Mouse (Mus musculus) intestine, postnatal 0 days (tissue): Measurements from ENCODE around the gene Spindoc. TPM values are rescaled to one million over a fixed set of nuclear protein-coding genes. Genes with fewer than 3 reads are reported as not detected.
"Not testable (repeated sequence)": the region's sequence is repeated elsewhere in the genome, so short reads cannot be mapped to it uniquely, and the experiment has no call there.

Source experiments
- ATAC-seq: fragments of 200-750 bp; cut with Nextera tagmentation; 2 replicates; pipeline ENCODE4 v1.8.0; 2017; ENCODE audit warnings: mild to moderate bottlenecking, moderate TSS enrichment, moderate library complexity
- H3K27ac ChIP-seq: fragments of 300-500 bp; sonication (generic); 2 replicates; pipeline ENCODE4 v1.5.1; 2014; ENCODE audit warnings: mild to moderate bottlenecking, low read depth, low read length, moderate library complexity
- H3K27me3 ChIP-seq: fragments of 300-500 bp; sonication (generic); replicated peaks from 2 replicates; pipeline ENCODE4 v1.6.1; 2014; ENCODE audit warnings: low read length, mixed read lengths; ENCODE audit not compliant: control insufficient read depth, insufficient read depth
- H3K36me3 ChIP-seq: fragments of 300-500 bp; sonication (generic); 2 replicates; pipeline ENCODE4 v1.6.1; 2014; ENCODE audit warnings: mild to moderate bottlenecking, moderate library complexity; ENCODE audit not compliant: control insufficient read depth, insufficient read depth
- H3K4me1 ChIP-seq: fragments of 300-500 bp; sonication (generic); replicated peaks from 2 replicates; pipeline ENCODE4 v1.6.1; 2014; ENCODE audit warnings: antibody characterized with exemption, low read length, mixed read lengths; ENCODE audit not compliant: control insufficient read depth, insufficient read depth
- H3K4me2 ChIP-seq: fragments of 300-500 bp; sonication (generic); replicated peaks from 2 replicates; pipeline ENCODE4 v1.6.1; 2014; ENCODE audit warnings: low read depth, mild to moderate bottlenecking, moderate library complexity
- H3K4me3 ChIP-seq: fragments of 300-500 bp; sonication (generic); 2 replicates; pipeline ENCODE4 v1.5.1; 2014; ENCODE audit warnings: low read depth, low read length
- H3K9ac ChIP-seq: fragments of 300-500 bp; sonication (generic); 2 replicates; pipeline ENCODE4 v1.6.1; 2014; ENCODE audit warnings: mild to moderate bottlenecking, low read depth, low read length
- H3K9me3 ChIP-seq: fragments of 300-500 bp; sonication (generic); 2 replicates; pipeline ENCODE4 v1.6.1; 2016; ENCODE audit warnings: mixed run types; ENCODE audit not compliant: control insufficient read depth
- CTCF ChIP-seq: sonication (generic); IDR thresholded peaks from 2 replicates; pipeline ENCODE4 v1.5.1; 2016; ENCODE audit warnings: low read depth, mild to moderate bottlenecking, control low read depth, antibody characterized with exemption, moderate library complexity
- WGBS: fragments of 180-500 bp; shearing (Covaris S2); extraction: QIAGEN DNeasy Blood & Tissue Kit; methylation state at CpG from one replicate; pipeline ENCODE4 v1.1.7; 2014; 5-methylcytosine and 5-hydroxymethylcytosine counted together
- polyA plus RNA-seq: library from polyadenylated mRNA; unstranded; fragments of >200 nt; fragmentation: Nextera tagmentation; extraction: Ambion mirVana; gene quantifications from 2 replicates; pipeline ENCODE4 v1.2.1, GENCODE M21; 2015

Gene Spindoc
- polyA plus RNA-seq, 1 experiment from 2014 or later = 11.3 TPM

- H3K36me3 ChIP-seq = no peaks in the 10 kb centered on the region
- H3K4me3 ChIP-seq = no peak overlapping the region
- no peaks in the 10 kb centered on the region for H3K27me3 ChIP-seq
- no peak overlapping the region for H3K4me2 ChIP-seq
- no peak for TF ChIP-seq CTCF
- WGBS = 66% methylated on average over 9 of the region's 9 CpGs
- H3K9ac ChIP-seq = no peak overlapping the region
- no peak overlapping the region for H3K27ac ChIP-seq
- no peak for ATAC-seq
- no peaks in the 10 kb centered on the region for H3K9me3 ChIP-seq
- no peaks in the 10 kb centered on the region for H3K4me1 ChIP-seq
These were observed 21.9 kb upstream of the Spindoc start for GRCm38 (mm10) chr19:7404623-7405229.

- ATAC-seq = no peak
These were observed 17.8 kb upstream of the Spindoc start for GRCm38 (mm10) chr19:7400635-7401034.

GRCm38 (mm10) chr19:7398898-7399297, 16.1 kb upstream of the Spindoc start:
- not testable (repeated sequence) for H3K36me3 ChIP-seq, H3K27ac ChIP-seq, H3K9me3 ChIP-seq, H3K4me3 ChIP-seq, H3K27me3 ChIP-seq, ATAC-seq, H3K4me1 ChIP-seq, H3K9ac ChIP-seq
- 0 out of 2 replicates have a peak overlapping the region, but pooled peaks have one; percentile 35 for H3K4me2 ChIP-seq
- WGBS = 37% methylated on average over 24 of the region's 24 CpGs

More at GRCm38 (mm10) chr19:7400635-7401034, 17.8 kb upstream of the Spindoc start:
- no peaks in the 10 kb centered on the region for H3K4me1 ChIP-seq
- no peaks in the 10 kb centered on the region for H3K27me3 ChIP-seq
- no peak overlapping the region for H3K4me3 ChIP-seq
- no peak overlapping the region for H3K9ac ChIP-seq
- WGBS = 73% methylated on average over 11 of the region's 11 CpGs
- H3K36me3 ChIP-seq = no peaks in the 10 kb centered on the region
- H3K27ac ChIP-seq = no peak overlapping the region
- no peak for TF ChIP-seq CTCF
- no peak overlapping the region for H3K4me2 ChIP-seq
- no peaks in the 10 kb centered on the region for H3K9me3 ChIP-seq

GRCm38 (mm10) chr19:7396867-7397826, 14.4 kb upstream of the Spindoc start:
- ATAC-seq = 0 out of 2 replicates have a peak, but pooled peaks have one; percentile 34
- H3K27me3 ChIP-seq = not testable (repeated sequence)

GRCm38 (mm10) chr19:7388488-7388887, 5.7 kb upstream of the Spindoc start:
- H3K4me3 ChIP-seq = no peak overlapping the region
- ATAC-seq = no peak
- 71% methylated on average over 6 of the region's 6 CpGs for WGBS
- no peak overlapping the region for H3K9ac ChIP-seq
- TF ChIP-seq CTCF = no peak
- H3K36me3 ChIP-seq = no peaks in the 10 kb centered on the region
- H3K4me1 ChIP-seq = no peaks in the 10 kb centered on the region
- H3K27ac ChIP-seq = no peak overlapping the region
- H3K27me3 ChIP-seq = no peaks in the 10 kb centered on the region
- peaks cover 6% of the 10 kb centered on the region; the same call in 1 of the 2 replicates for H3K9me3 ChIP-seq
- no peak overlapping the region for H3K4me2 ChIP-seq

More at GRCm38 (mm10) chr19:7396867-7397826, 14.4 kb upstream of the Spindoc start:
- H3K27ac ChIP-seq, H3K9ac ChIP-seq, H3K4me1 ChIP-seq, H3K9me3 ChIP-seq, H3K4me3 ChIP-seq, H3K4me2 ChIP-seq, H3K36me3 ChIP-seq: not testable (repeated sequence)
- WGBS = 56% methylated on average over 9 of the region's 10 CpGs
- TF ChIP-seq CTCF = peak; percentile 66

- Histone ChIP-seq H3K27ac (no peak overlapping the region), H3K27me3 (no peaks in the 10 kb centered on the region), H3K9ac (no peak overlapping the region), H3K4me2 (no peak overlapping the region), H3K9me3 (peaks cover 6% of the 10 kb centered on the region; the same call in 1 of the 2 replicates), H3K36me3 (no peaks in the 10 kb centered on the region), H3K4me1 (no peaks in the 10 kb centered on the region; the same call in 1 of the 2 replicates), H3K4me3 (no peak overlapping the region)
- WGBS = 82% methylated on average over 2 of the region's 2 CpGs
- no peak for ATAC-seq
- TF ChIP-seq CTCF = no peak
These were observed 3.2 kb upstream of the Spindoc start for GRCm38 (mm10) chr19:7386042-7386441.
